Mouse (Mus musculus): Measurements from ENCODE around the gene Washc4. TPM values are rescaled to one million over a fixed set of nuclear protein-coding genes. Genes with fewer than 3 reads are reported as not detected.

Washc4 gene
- polyA plus RNA-seq, 1 experiment = 4.2 TPM

DNA sequence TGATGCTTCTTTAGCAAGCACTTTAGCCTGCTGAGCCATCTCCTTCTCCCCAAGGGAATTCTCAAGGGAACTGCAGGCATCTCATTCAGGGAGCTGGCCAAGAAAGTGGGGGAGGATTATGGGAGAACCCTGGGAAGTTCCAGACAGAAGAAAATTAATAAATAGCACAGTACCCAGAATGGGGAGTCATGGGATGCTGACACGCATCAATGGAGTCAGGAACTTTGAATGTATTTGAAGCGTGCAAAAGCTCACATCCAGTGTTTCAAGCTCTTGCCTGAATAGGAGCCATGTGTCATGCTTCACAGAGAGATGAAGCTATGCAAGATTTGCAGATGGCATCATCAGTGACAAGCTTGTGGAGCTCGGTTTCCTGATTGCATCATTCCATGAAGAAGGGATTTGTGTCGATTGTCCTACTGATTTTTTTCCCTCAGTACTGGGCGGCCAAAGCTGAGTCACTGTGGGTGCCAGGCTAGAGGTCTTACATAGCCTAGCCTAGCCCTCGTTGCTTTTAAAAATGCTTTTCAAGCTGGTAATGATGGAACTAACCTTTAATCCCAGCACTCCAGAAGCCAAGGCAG, 13.1 kb upstream of the Washc4 start:
- TF ChIP-seq CTCF (IDR thresholded peaks at IDR 0.05; ENCODE audit: borderline replicate concordance, control insufficient read depth, extremely low read depth, insufficient read depth, low read length, poor library complexity) (no peak), POLR2A (IDR thresholded peaks at IDR 0.05; ENCODE audit: control insufficient read depth, extremely low read depth, insufficient read depth, low read length, poor library complexity) (no peak)
- WGBS = 88% methylated on average over 6 of the region's 6 CpGs
- no peak overlapping the region for H3K4me3 ChIP-seq (ENCODE audit: control insufficient read depth, insufficient read depth, low read length)
- no peak for DNase-seq
- no peaks in the 10 kb centered on the region for H3K36me3 ChIP-seq (ENCODE audit: control insufficient read depth, insufficient read depth, low read length)
- H3K27ac ChIP-seq (ENCODE audit: control insufficient read depth, insufficient read depth, low read length) = no peak overlapping the region
- 0 out of 2 replicates have a peak, but pooled peaks cover 7% of the 10 kb centered on the region for H3K4me1 ChIP-seq (replicated peaks; ENCODE audit: control insufficient read depth, insufficient read depth, low read length)
- H3K27me3 ChIP-seq (ENCODE audit: control insufficient read depth, insufficient read depth, low read length) = peaks cover 2% of the 10 kb centered on the region; the same call in 1 of the 2 replicates

DNA sequence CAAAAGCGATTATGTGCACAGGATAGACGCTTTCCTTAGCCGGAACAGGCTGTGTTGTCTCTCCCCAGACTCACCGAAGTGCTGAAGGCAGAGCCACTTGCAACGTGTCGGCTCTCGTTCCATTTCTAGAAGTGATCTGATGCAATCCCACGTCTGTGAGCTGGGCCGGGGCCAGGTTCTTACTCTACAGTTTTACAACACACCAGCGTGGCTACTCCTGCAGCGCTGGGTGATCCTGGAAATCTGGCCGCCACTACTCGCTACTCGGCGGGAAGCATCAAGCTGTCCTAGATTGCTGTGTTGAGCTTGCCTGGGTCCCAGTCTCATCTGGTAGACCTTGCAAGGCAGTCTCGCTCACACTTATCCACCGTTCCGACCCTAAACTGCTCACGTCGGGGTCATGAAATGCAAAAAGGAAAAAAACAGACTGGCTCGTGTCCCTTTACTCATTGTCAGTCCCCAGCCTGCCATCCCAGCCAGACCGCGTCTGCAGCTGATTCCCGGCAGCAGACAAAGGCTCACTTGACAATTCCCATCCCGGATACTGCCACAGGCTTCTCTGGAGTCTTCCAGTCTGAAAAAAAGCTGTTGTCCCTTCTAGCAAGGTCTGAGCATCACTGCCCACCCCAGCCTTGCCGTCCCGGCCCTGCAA, 10.2 kb upstream of the Washc4 start:
- TF ChIP-seq CTCF (IDR thresholded peaks at IDR 0.05; ENCODE audit: borderline replicate concordance, control insufficient read depth, extremely low read depth, insufficient read depth, low read length, poor library complexity) = no peak
- TF ChIP-seq POLR2A (IDR thresholded peaks at IDR 0.05; ENCODE audit: control insufficient read depth, extremely low read depth, insufficient read depth, low read length, poor library complexity) = no peak
- H3K4me1 ChIP-seq (replicated peaks; ENCODE audit: control insufficient read depth, insufficient read depth, low read length) = 0 out of 2 replicates have a peak, but pooled peaks cover 7% of the 10 kb centered on the region
- WGBS = 10% methylated on average over 27 of the region's 27 CpGs
- H3K4me3 ChIP-seq (ENCODE audit: control insufficient read depth, insufficient read depth, low read length) = peak overlapping the region; percentile 8; the same call in 1 of the 2 replicates
- H3K36me3 ChIP-seq (ENCODE audit: control insufficient read depth, insufficient read depth, low read length) = no peaks in the 10 kb centered on the region
- peaks cover 2% of the 10 kb centered on the region; the same call in 1 of the 2 replicates for H3K27me3 ChIP-seq (ENCODE audit: control insufficient read depth, insufficient read depth, low read length)
- DNase-seq = no peak
- no peak overlapping the region for H3K27ac ChIP-seq (ENCODE audit: control insufficient read depth, insufficient read depth, low read length)

DNA sequence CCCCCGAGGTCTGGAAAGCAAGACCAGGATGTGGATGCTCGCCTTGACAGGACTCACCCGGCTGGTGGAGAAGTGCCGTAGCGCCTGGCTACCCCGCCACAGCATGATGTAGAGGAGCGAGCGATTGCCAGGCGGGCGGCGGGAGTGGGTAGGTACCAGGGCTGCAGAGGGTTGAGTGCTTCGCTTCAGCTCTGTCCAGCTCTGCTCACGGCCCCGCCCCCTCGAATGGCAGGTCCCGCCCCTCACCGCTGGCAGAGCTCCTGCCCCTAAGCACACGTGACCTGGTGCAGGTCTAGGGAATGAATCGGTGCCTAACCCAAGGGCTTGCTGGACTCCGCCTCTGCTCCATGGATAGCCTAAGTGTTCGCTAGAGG, 9.7 kb upstream of the Washc4 start, which contains the start of gene Aldh1l2:
Gene Aldh1l2 (minus strand): TSS at position 231 of the 374 bp plus-strand sequence.
- Histone ChIP-seq H3K4me1 (replicated peaks; ENCODE audit: control insufficient read depth, insufficient read depth, low read length) (0 out of 2 replicates have a peak, but pooled peaks cover 7% of the 10 kb centered on the region), H3K27ac (ENCODE audit: control insufficient read depth, insufficient read depth, low read length) (no peak within 1 kb of the TSS), H3K4me3 (ENCODE audit: control insufficient read depth, insufficient read depth, low read length) (peak within 1 kb of the TSS; percentile 8; the same call in 1 of the 2 replicates), H3K36me3 (ENCODE audit: control insufficient read depth, insufficient read depth, low read length) (no peaks in the 10 kb centered on the region), H3K27me3 (ENCODE audit: control insufficient read depth, insufficient read depth, low read length) (peaks cover 2% of the 10 kb centered on the region; the same call in 1 of the 2 replicates)
- WGBS = 2% methylated on average over 21 of the region's 21 CpGs
- TF ChIP-seq CTCF (IDR thresholded peaks at IDR 0.05; ENCODE audit: borderline replicate concordance, control insufficient read depth, extremely low read depth, insufficient read depth, low read length, poor library complexity) (no peak), POLR2A (IDR thresholded peaks at IDR 0.05; ENCODE audit: control insufficient read depth, extremely low read depth, insufficient read depth, low read length, poor library complexity) (no peak)
- DNase-seq = peak; percentile 50

DNA sequence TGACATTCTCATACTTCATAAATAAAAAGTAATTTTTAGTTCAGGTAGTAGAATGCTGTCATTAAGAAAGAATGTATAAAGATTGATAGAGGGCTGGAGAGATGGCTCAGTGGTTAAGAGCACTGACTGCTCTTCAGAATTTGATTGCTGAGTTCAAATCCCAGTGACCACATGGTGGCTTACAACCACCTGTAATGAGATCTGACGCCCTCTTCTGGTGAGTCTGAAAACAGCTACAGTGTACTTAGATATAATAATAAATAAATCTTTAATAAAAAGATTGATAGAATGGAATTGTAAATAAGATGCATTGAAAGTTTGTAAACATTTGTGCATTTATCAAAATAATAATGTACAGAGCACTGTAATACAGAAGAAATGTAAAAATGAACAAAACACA, 7.1 kb upstream of the Washc4 start:
- no peak overlapping the region for H3K27ac ChIP-seq (ENCODE audit: control insufficient read depth, insufficient read depth, low read length)
- WGBS = 14% methylated on average over 1 of the region's 1 CpGs
- no peak for DNase-seq
- H3K36me3 ChIP-seq (ENCODE audit: control insufficient read depth, insufficient read depth, low read length) = no peaks in the 10 kb centered on the region
- no peak for TF ChIP-seq POLR2A (IDR thresholded peaks at IDR 0.05; ENCODE audit: control insufficient read depth, extremely low read depth, insufficient read depth, low read length, poor library complexity)
- no peak for TF ChIP-seq CTCF (IDR thresholded peaks at IDR 0.05; ENCODE audit: borderline replicate concordance, control insufficient read depth, extremely low read depth, insufficient read depth, low read length, poor library complexity)
- no peak overlapping the region for H3K4me3 ChIP-seq (ENCODE audit: control insufficient read depth, insufficient read depth, low read length)
- peaks cover 2% of the 10 kb centered on the region; the same call in 1 of the 2 replicates for H3K27me3 ChIP-seq (ENCODE audit: control insufficient read depth, insufficient read depth, low read length)
- 0 out of 2 replicates have a peak, but pooled peaks cover 7% of the 10 kb centered on the region for H3K4me1 ChIP-seq (replicated peaks; ENCODE audit: control insufficient read depth, insufficient read depth, low read length)

DNA sequence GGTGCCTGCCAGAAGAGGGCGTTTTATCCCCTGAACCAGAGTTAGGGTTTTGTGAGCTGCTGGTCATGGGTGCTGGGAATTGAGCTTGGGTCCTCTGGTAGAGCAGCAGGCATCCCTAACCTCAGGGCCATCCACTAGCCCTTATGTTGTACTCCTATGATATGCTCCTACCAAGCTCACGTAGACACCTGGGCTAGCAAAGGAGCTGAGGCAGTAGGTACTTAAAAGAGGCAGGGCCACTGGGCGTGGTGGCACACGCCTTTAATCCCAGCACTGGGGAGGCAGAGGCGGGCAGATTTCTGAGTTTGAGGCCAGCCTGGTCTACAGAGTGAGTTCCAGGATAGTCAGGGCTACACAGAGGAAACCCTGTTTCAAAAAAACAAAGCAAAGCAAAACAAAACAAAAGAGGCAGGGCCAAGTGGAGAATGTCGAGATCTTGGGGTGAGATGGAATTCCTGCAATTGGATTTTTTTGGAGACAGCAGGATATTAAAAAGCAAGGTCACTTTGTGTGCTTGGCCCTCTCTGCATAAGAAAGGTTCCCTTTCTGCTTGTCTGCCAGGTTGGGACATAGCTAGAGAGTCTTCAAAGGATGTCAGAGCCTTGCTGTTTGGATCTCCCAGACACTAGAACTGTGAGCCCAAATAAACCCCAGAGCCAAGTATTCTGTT, 4.1 kb upstream of the Washc4 start:
- no peak for DNase-seq
- WGBS = 83% methylated on average over 6 of the region's 6 CpGs
- H3K4me3 ChIP-seq (ENCODE audit: control insufficient read depth, insufficient read depth, low read length) = no peak overlapping the region
- H3K4me1 ChIP-seq (replicated peaks; ENCODE audit: control insufficient read depth, insufficient read depth, low read length) = peaks cover 3% of the 10 kb centered on the region; the same call in 1 of the 2 replicates
- H3K27me3 ChIP-seq (ENCODE audit: control insufficient read depth, insufficient read depth, low read length) = no peaks in the 10 kb centered on the region
- TF ChIP-seq POLR2A (IDR thresholded peaks at IDR 0.05; ENCODE audit: control insufficient read depth, extremely low read depth, insufficient read depth, low read length, poor library complexity) (no peak), CTCF (IDR thresholded peaks at IDR 0.05; ENCODE audit: borderline replicate concordance, control insufficient read depth, extremely low read depth, insufficient read depth, low read length, poor library complexity) (no peak)
- no peaks in the 10 kb centered on the region for H3K36me3 ChIP-seq (ENCODE audit: control insufficient read depth, insufficient read depth, low read length)
- H3K27ac ChIP-seq (ENCODE audit: control insufficient read depth, insufficient read depth, low read length) = no peak overlapping the region

DNA sequence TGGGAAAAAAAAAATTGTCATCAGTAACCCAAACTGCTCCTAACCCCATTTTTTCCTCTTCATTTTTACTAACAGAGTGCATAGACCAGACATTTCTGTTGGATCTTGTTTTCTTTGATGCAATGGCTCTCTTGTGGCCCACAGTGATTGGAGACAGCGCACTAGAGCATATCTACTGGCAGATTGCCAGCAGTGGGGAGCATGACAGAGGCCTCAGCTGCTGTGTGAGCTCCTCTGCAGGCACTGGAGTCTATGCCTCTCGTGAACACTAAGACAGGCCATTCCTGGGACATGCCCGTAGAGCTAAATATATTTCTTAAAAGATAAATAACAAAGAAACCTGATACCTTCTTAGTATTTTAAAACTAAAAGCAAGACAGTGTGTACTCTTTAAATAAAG, 3.5 kb upstream of the Washc4 start:
- no peak for DNase-seq
- H3K27me3 ChIP-seq (ENCODE audit: control insufficient read depth, insufficient read depth, low read length) = no peaks in the 10 kb centered on the region
- 70% methylated on average over 3 of the region's 3 CpGs for WGBS
- no peaks in the 10 kb centered on the region for H3K36me3 ChIP-seq (ENCODE audit: control insufficient read depth, insufficient read depth, low read length)
- H3K4me3 ChIP-seq (ENCODE audit: control insufficient read depth, insufficient read depth, low read length) = no peak overlapping the region
- peaks cover 3% of the 10 kb centered on the region; the same call in 1 of the 2 replicates for H3K4me1 ChIP-seq (replicated peaks; ENCODE audit: control insufficient read depth, insufficient read depth, low read length)
- no peak for TF ChIP-seq POLR2A (IDR thresholded peaks at IDR 0.05; ENCODE audit: control insufficient read depth, extremely low read depth, insufficient read depth, low read length, poor library complexity)
- TF ChIP-seq CTCF (IDR thresholded peaks at IDR 0.05; ENCODE audit: borderline replicate concordance, control insufficient read depth, extremely low read depth, insufficient read depth, low read length, poor library complexity) = no peak
- H3K27ac ChIP-seq (ENCODE audit: control insufficient read depth, insufficient read depth, low read length) = no peak overlapping the region

Data from thymus, adult 2 months (tissue).